Mouse (Mus musculus) CH12.LX (cell line): Measurements from ENCODE around the gene Dhx32. TPM values are rescaled to one million over a fixed set of nuclear protein-coding genes. Genes with fewer than 3 reads are reported as not detected.

Experiments
- DNase-seq: peaks from one replicate; pipeline ENCODE4 v3.0.0-alpha.2; 2013; ENCODE audit errors: extremely low read depth
- H3K27ac ChIP-seq: 2 replicates; pipeline ENCODE4 v1.5.1; 2012; ENCODE audit warnings: low read depth, mild to moderate bottlenecking, control low read depth, moderate library complexity; ENCODE audit not compliant: insufficient read depth
- H3K27me3 ChIP-seq: replicated peaks from 2 replicates; pipeline ENCODE3; 2012; ENCODE audit warnings: inconsistent platforms
- H3K36me3 ChIP-seq, 2 experiments: replicated peaks in 1 of 2; 2 replicates each; pipeline versions ENCODE3 to v1.6.1; 2012; ENCODE audit warnings: inconsistent platforms in 1 of 2, low read length in 1 of 2, mild to moderate bottlenecking in 1 of 2, mixed read lengths in 1 of 2, moderate library complexity in 1 of 2; ENCODE audit not compliant: control insufficient read depth in 1 of 2, insufficient read depth in 1 of 2
- H3K4me1 ChIP-seq, 2 experiments: 2 replicates each; pipeline ENCODE4 v1.6.1; 2012; ENCODE audit warnings: inconsistent platforms in 1 of 2, moderate library complexity in 1 of 2; ENCODE audit not compliant: insufficient read depth in 2 of 2, control insufficient read depth in 1 of 2
- H3K4me2 ChIP-seq: 2 replicates; pipeline ENCODE4 v1.6.1; 2012; ENCODE audit warnings: low read depth, mild to moderate bottlenecking, control low read depth; ENCODE audit not compliant: poor library complexity, insufficient read depth, severe bottlenecking
- H3K4me3 ChIP-seq, 3 experiments: fragments of 150-350 bp in 1 of 3; sonication (generic) in 1 of 3; replicated peaks in 1 of 3; 2 replicates each; pipeline versions ENCODE3 to v1.5.1; 2011 to 2012; ENCODE audit warnings: low read depth in 2 of 3, low read length in 2 of 3, mild to moderate bottlenecking in 2 of 3, moderate library complexity in 2 of 3, control low read depth in 1 of 3, improper control_type of control experiment in 1 of 3, inconsistent platforms in 1 of 3, mixed read lengths in 1 of 3; ENCODE audit not compliant: poor library complexity in 1 of 3
- H3K79me2 ChIP-seq: replicated peaks from 2 replicates; pipeline ENCODE4 v1.6.1; 2012; ENCODE audit warnings: mild to moderate bottlenecking, moderate library complexity; ENCODE audit not compliant: control insufficient read depth, poor library complexity, insufficient read depth, severe bottlenecking; ENCODE audit errors: extremely low read depth
- H3K9ac ChIP-seq: 2 replicates; pipeline ENCODE4 v1.6.1; 2012; ENCODE audit warnings: low read depth, mild to moderate bottlenecking, control low read depth, moderate library complexity; ENCODE audit not compliant: insufficient read depth
- H3K9me3 ChIP-seq: replicated peaks from 2 replicates; pipeline ENCODE3; 2012; ENCODE audit warnings: low read length, inconsistent platforms, mixed read lengths
- BHLHE40 ChIP-seq: IDR thresholded peaks from 2 replicates; pipeline ENCODE4 v1.6.1; 2011; ENCODE audit warnings: mild to moderate bottlenecking, low read depth, low read length, improper control_type of control experiment
- CHD1 ChIP-seq: IDR thresholded peaks from 2 replicates; pipeline ENCODE4 v1.6.1; 2012; ENCODE audit warnings: low read depth, low read length, improper control_type of control experiment, inconsistent platforms
- CHD2 ChIP-seq: IDR thresholded peaks from 2 replicates; pipeline ENCODE4 v1.6.1; 2011; ENCODE audit warnings: low read length, improper control_type of control experiment
- CTCF ChIP-seq, 2 experiments: IDR thresholded peaks in 1 of 2; conservative IDR thresholded peaks in 1 of 2; 2 replicates each; pipeline ENCODE4 v1.5.1; 2011 to 2012; ENCODE audit warnings: low read depth in 2 of 2, low read length in 2 of 2, improper control_type of control experiment in 1 of 2, inconsistent platforms in 1 of 2, mild to moderate bottlenecking in 1 of 2, moderate library complexity in 1 of 2
- E2F4 ChIP-seq: IDR thresholded peaks from 2 replicates; pipeline ENCODE4 v1.6.1; 2011; ENCODE audit warnings: low read depth, low read length, improper control_type of control experiment; ENCODE audit not compliant: insufficient replicate concordance
- GABPA ChIP-seq: IDR thresholded peaks from 2 replicates; pipeline ENCODE4 v1.6.1; 2012; ENCODE audit warnings: low read depth, low read length, improper control_type of control experiment, inconsistent platforms; ENCODE audit not compliant: insufficient replicate concordance
- JUN ChIP-seq: IDR thresholded peaks from 2 replicates; pipeline ENCODE4 v1.6.1; 2011; ENCODE audit warnings: low read depth, mild to moderate bottlenecking, low read length, improper control_type of control experiment, moderate library complexity; ENCODE audit not compliant: insufficient read depth
- KAT2A ChIP-seq: IDR thresholded peaks from 2 replicates; pipeline ENCODE4 v1.6.1; 2012; ENCODE audit warnings: low read length, improper control_type of control experiment, inconsistent platforms; ENCODE audit not compliant: insufficient replicate concordance
- MAFK ChIP-seq: IDR thresholded peaks from 2 replicates; pipeline ENCODE4 v1.6.1; 2011; ENCODE audit warnings: low read length, improper control_type of control experiment; ENCODE audit not compliant: insufficient replicate concordance
- MAX ChIP-seq: IDR thresholded peaks from 2 replicates; pipeline ENCODE4 v1.6.1; 2011; ENCODE audit warnings: low read length, improper control_type of control experiment
- MAZ ChIP-seq: IDR thresholded peaks from 2 replicates; pipeline ENCODE4 v1.6.1; 2012; ENCODE audit warnings: low read depth, mild to moderate bottlenecking, inconsistent platforms, low read length, improper control_type of control experiment, moderate library complexity
- MEF2A ChIP-seq: IDR thresholded peaks from 2 replicates; pipeline ENCODE4 v1.6.1; 2014; ENCODE audit warnings: low read depth, mild to moderate bottlenecking, inconsistent platforms, low read length, improper control_type of control experiment, borderline replicate concordance
- MXI1 ChIP-seq: IDR thresholded peaks from 2 replicates; pipeline ENCODE4 v1.6.1; 2011; ENCODE audit warnings: mild to moderate bottlenecking, low read depth, low read length, improper control_type of control experiment
- MYC ChIP-seq: IDR thresholded peaks from 2 replicates; pipeline ENCODE4 v1.6.1; 2011; ENCODE audit warnings: low read depth, mild to moderate bottlenecking, improper control_type of control experiment, low read length
- NELFE ChIP-seq: IDR thresholded peaks from 2 replicates; pipeline ENCODE4 v1.6.1; 2011; ENCODE audit warnings: low read depth, low read length, improper control_type of control experiment
- NRF1 ChIP-seq: IDR thresholded peaks from 2 replicates; pipeline ENCODE4 v1.6.1; 2014; ENCODE audit warnings: low read depth, mild to moderate bottlenecking, inconsistent platforms, low read length, improper control_type of control experiment, moderate library complexity
- PAX5 ChIP-seq: IDR thresholded peaks from 2 replicates; pipeline ENCODE4 v1.6.1; 2012; ENCODE audit warnings: low read length, inconsistent platforms, mixed read lengths
- POLR2AphosphoS2 ChIP-seq: IDR thresholded peaks from 2 replicates; pipeline ENCODE4 v1.6.1; 2011; ENCODE audit warnings: low read depth, low read length, improper control_type of control experiment
- RAD21 ChIP-seq: IDR thresholded peaks from 2 replicates; pipeline ENCODE4 v1.6.1; 2011; ENCODE audit warnings: low read depth, mild to moderate bottlenecking, low read length, improper control_type of control experiment, moderate library complexity
- UBTF ChIP-seq: IDR thresholded peaks from 2 replicates; pipeline ENCODE4 v1.6.1; 2012; ENCODE audit warnings: low read depth, mild to moderate bottlenecking, inconsistent platforms, low read length, improper control_type of control experiment, moderate library complexity
- USF2 ChIP-seq: conservative IDR thresholded peaks from 2 replicates; pipeline ENCODE4 v1.6.1; 2011; ENCODE audit warnings: low read depth, low read length, improper control_type of control experiment
- ZKSCAN1 ChIP-seq: IDR thresholded peaks from 2 replicates; pipeline ENCODE4 v1.6.1; 2012; ENCODE audit warnings: low read depth, inconsistent platforms, low read length, improper control_type of control experiment, borderline replicate concordance
- ZMIZ1 ChIP-seq: IDR thresholded peaks from 2 replicates; pipeline ENCODE4 v1.6.1; 2012; ENCODE audit warnings: low read depth, mild to moderate bottlenecking, inconsistent platforms, low read length, improper control_type of control experiment
- ZNF384 ChIP-seq: IDR thresholded peaks from 2 replicates; pipeline ENCODE4 v1.6.1; 2012; ENCODE audit warnings: low read depth, low read length, improper control_type of control experiment, inconsistent platforms
- dilution Hi-C: fragments of 300-500 bp; cut with MboI; formaldehyde crosslinking; loops from 2 replicates; pipeline ENCODE4 v1.14.3; 2020; ENCODE audit warnings: low sequenced_read_pairs; ENCODE audit not compliant: extremely low pct_unique_long_range_greater_than_20kb, extremely low pct_ligation_motif_present
- in situ Hi-C: fragments of 300-500 bp; cut with MboI; formaldehyde crosslinking; loops from 3 replicates; pipeline ENCODE4 v1.14.3; 2019; ENCODE audit warnings: low sequenced_read_pairs, low pct_ligation_motif_present, low pct_unique_long_range_greater_than_20kb, mixed read lengths
- polyA plus RNA-seq: library from polyadenylated mRNA; unstranded; fragments of >175 nt; gene quantifications from 2 replicates; pipeline ENCODE4 v1.2.1, GENCODE M21; 2012; ENCODE audit warnings: low read depth; ENCODE audit not compliant: insufficient read length
- total RNA-seq, 2 experiments: library from RNA; depleted of rRNA; stranded (reverse); fragments of 300-350 nt in 1 of 2; fragments of >200 nt in 1 of 2; gene quantifications; 2 replicates each; pipeline ENCODE4 v1.2.3; 2012 to 2014

Gene Dhx32
- total and polyA plus RNA-seq, 3 experiments: 16.3 to 20.6 (median 16.9) TPM

- no peak for DNase-seq
- Histone ChIP-seq H3K9ac (no peak overlapping the region), H3K4me2 (no peak overlapping the region), H3K27ac (no peak overlapping the region), H3K4me3 (no peak overlapping the region), H3K79me2 (no peaks in the 10 kb centered on the region), H3K36me3 (no peaks in the 10 kb centered on the region), H3K9me3 (peaks cover 6% of the 10 kb centered on the region), H3K4me1 (peaks cover 8 to 23% of the 10 kb centered on the region in 2 experiments), H3K27me3 (peaks cover 4% of the 10 kb centered on the region)
- TF ChIP-seq RAD21 (no peak), GABPA (no peak), UBTF (no peak), CHD1 (no peak), E2F4 (no peak), PAX5 (no peak), JUN (no peak), MAX (no peak)
- in situ Hi-C loops: no loop called here
- dilution Hi-C loops: no loop called here
These were observed 5.0 kb upstream of the Dhx32 start for GRCm38 (mm10) chr7:133787571-133787970.

GRCm38 (mm10) chr7:133781991-133782390, 535 bp downstream of the Dhx32 start:
- dilution Hi-C loops: no loop called here

More at GRCm38 (mm10) chr7:133781991-133782390, 535 bp downstream of the Dhx32 start:
- Histone ChIP-seq H3K36me3 (no peaks in the 10 kb centered on the region), H3K79me2 (no peaks in the 10 kb centered on the region), H3K27ac (no peak overlapping the region), H3K9me3 (no peaks in the 10 kb centered on the region), H3K4me3 (no peak overlapping the region), H3K4me1 (peaks cover 5 to 7% of the 10 kb centered on the region in 2 experiments), H3K27me3 (peaks cover 34% of the 10 kb centered on the region), H3K9ac (no peak overlapping the region), H3K4me2 (no peak overlapping the region)
- no peak for TF ChIP-seq CTCF (conservative IDR thresholded peaks at IDR 0.05 in 1 of 2, IDR thresholded peaks at IDR 0.05 in 1 of 2; ENCODE audit: low read depth in 2 of 2, low read length in 2 of 2)
- TF ChIP-seq MYC: no peak
- TF ChIP-seq ZKSCAN1: no peak
- no peak for TF ChIP-seq MXI1
- TF ChIP-seq BHLHE40: no peak
- TF ChIP-seq JUN: no peak
- TF ChIP-seq NELFE: no peak
- TF ChIP-seq ZNF384: no peak
- TF ChIP-seq CHD2: no peak
- no peak for TF ChIP-seq NRF1
- no peak for TF ChIP-seq KAT2A
- TF ChIP-seq GABPA: no peak
- no peak for TF ChIP-seq MAFK
- no peak for TF ChIP-seq USF2
- no peak for TF ChIP-seq MEF2A
- no peak for TF ChIP-seq ZMIZ1
- TF ChIP-seq POLR2AphosphoS2: no peak
- no peak for TF ChIP-seq MAZ
- no peak for DNase-seq
- in situ Hi-C loops: loop anchor here (5.0 kb wide), 1 partner anchor 110 kb away; no protein-coding TSS in a partner anchor
